Mouse (Mus musculus): ENCODE measurements at regions not wholly inside any gene's neighbourhood (a gene's known extent, or its start where the extent isn't known, plus 50 kb on each side); places are given as distances from the start of the nearest gene placed in this dataset.
A peak's percentile ranks its signal among the peaks of the same experiment; 100 is the strongest.

- peak; percentile 14 for DNase-seq (ENCODE audit: low read depth, low spot score)
These were observed 57.2 kb upstream of the Tgfbr2 start for GRCm38 (mm10) chr9:116232386-116232785.

GRCm38 (mm10) chr9:116231351-116232311, 56.5 kb upstream of the Tgfbr2 start:
- no peak for DNase-seq (ENCODE audit: low read depth, low spot score)

- no peak for DNase-seq (ENCODE audit: low read depth, low spot score)
These were observed 55.2 kb upstream of the Tgfbr2 start for GRCm38 (mm10) chr9:116230346-116230745.

- no peak for DNase-seq (ENCODE audit: low read depth, low spot score)
These were observed 53.3 kb upstream of the Tgfbr2 start for GRCm38 (mm10) chr9:116228443-116228842.

- DNase-seq (ENCODE audit: low read depth, low spot score), result no peak
These were observed 52.6 kb upstream of the Tgfbr2 start for GRCm38 (mm10) chr9:116227738-116228137.

Data from ES-CJ7 (cell line).